Mouse (Mus musculus) heart, postnatal 0 days (tissue): Measurements from ENCODE around the gene 4930432K21Rik. TPM values are rescaled to one million over a fixed set of nuclear protein-coding genes. Genes with fewer than 3 reads are reported as not detected.
A peak's percentile ranks its signal among the peaks of the same experiment; 100 is the strongest.

Experiments
- ATAC-seq: fragments of 200-750 bp; cut with Nextera tagmentation; 2 replicates; pipeline ENCODE4 v1.8.0; 2017; ENCODE audit warnings: low read depth, moderate number of reproducible peaks, moderate library complexity; ENCODE audit not compliant: insufficient read depth
- DNase-seq: peaks from one replicate; pipeline ENCODE4 v3.0.0-alpha.2; 2016; ENCODE audit warnings: low spot score
- H3K27ac ChIP-seq: fragments of 300-500 bp; sonication (generic); 2 replicates; pipeline ENCODE4 v1.5.1; 2014; ENCODE audit warnings: low read depth, mild to moderate bottlenecking
- H3K27me3 ChIP-seq: fragments of 300-500 bp; sonication (generic); 2 replicates; pipeline ENCODE4 v1.6.1; 2014; ENCODE audit warnings: low read length, mixed read lengths; ENCODE audit not compliant: control insufficient read depth, insufficient read depth
- H3K36me3 ChIP-seq: fragments of 300-500 bp; sonication (generic); replicated peaks from 2 replicates; pipeline ENCODE4 v1.6.1; 2014; ENCODE audit warnings: low read length, mixed read lengths; ENCODE audit not compliant: control insufficient read depth, insufficient read depth
- H3K4me1 ChIP-seq: fragments of 300-500 bp; sonication (generic); 2 replicates; pipeline ENCODE4 v1.6.1; 2014; ENCODE audit warnings: antibody characterized with exemption; ENCODE audit not compliant: control insufficient read depth, insufficient read depth
- H3K4me2 ChIP-seq: fragments of 300-500 bp; sonication (generic); 2 replicates; pipeline ENCODE4 v1.6.1; 2014; ENCODE audit warnings: low read depth, mild to moderate bottlenecking, low read length, moderate library complexity
- H3K4me3 ChIP-seq: fragments of 300-500 bp; sonication (generic); 2 replicates; pipeline ENCODE4 v1.5.1; 2014; ENCODE audit warnings: low read depth, low read length
- H3K9ac ChIP-seq: fragments of 300-500 bp; sonication (generic); replicated peaks from 2 replicates; pipeline ENCODE4 v1.6.1; 2014; ENCODE audit warnings: low read depth, low read length, mixed read lengths
- H3K9me3 ChIP-seq: fragments of 300-500 bp; sonication (generic); replicated peaks from 2 replicates; pipeline ENCODE4 v1.6.1; 2016; ENCODE audit warnings: low read length; ENCODE audit not compliant: control insufficient read depth
- CTCF ChIP-seq: IDR thresholded peaks from 2 replicates; pipeline ENCODE4 v1.5.1; 2016; ENCODE audit warnings: antibody characterized with exemption, control low read depth, low read depth
- EP300 ChIP-seq: IDR thresholded peaks from 2 replicates; pipeline ENCODE4 v1.6.1; 2016; ENCODE audit warnings: antibody characterized with exemption, low read depth
- WGBS: fragments of 180-500 bp; shearing (Covaris S2); extraction: QIAGEN DNeasy Blood & Tissue Kit; methylation state at CpG from one replicate; pipeline ENCODE4 v1.1.7; 2014; 5-methylcytosine and 5-hydroxymethylcytosine counted together
- polyA plus RNA-seq: library from polyadenylated mRNA; unstranded; fragments of >200 nt; fragmentation: Nextera tagmentation; extraction: Ambion mirVana; gene quantifications from 2 replicates; pipeline ENCODE4 v1.2.1, GENCODE M21; 2015
- total RNA-seq: library from RNA; depleted of rRNA; stranded (reverse); fragments of >200 nt; gene quantifications from 2 replicates; pipeline ENCODE4 v1.2.3, GENCODE M21; 2014; ENCODE audit warnings: low replicate concordance

4930432K21Rik gene
- total and polyA plus RNA-seq, 2 experiments from 2014 or later: 0.48 TPM; not detected in 1

DNA sequence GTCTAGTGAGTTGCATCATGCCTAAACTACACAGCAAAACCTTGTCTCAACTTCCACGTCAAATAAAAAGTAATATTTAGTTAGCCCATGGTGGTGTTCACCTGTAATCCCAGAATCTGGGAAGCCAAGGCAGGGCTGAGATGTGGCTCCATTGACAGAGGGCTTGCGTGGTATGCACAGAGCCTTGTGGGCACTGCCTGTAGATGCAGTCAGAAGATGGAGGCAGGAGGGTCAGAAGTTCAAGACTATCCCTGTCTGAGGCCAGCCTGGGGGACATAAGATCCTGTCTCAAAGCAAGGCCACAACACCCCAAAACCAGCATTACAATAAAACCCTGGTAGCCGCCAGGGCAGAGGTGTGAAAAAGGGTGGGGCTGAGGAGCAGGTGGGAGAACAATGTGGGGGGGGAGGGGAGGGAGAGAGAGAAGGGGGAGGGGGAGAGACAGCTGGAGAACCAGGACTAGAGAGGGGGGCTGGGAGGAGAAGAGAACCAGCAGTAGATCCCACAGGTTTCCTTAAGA lies 46.5 kb downstream of the 4930432K21Rik start:
- WGBS: 75% methylated on average over 3 of the region's 3 CpGs
- no peak for ATAC-seq
- H3K4me1 ChIP-seq: peaks cover 25% of the 10 kb centered on the region
- H3K36me3 ChIP-seq: no peaks in the 10 kb centered on the region
- no peak for TF ChIP-seq CTCF
- TF ChIP-seq EP300: no peak
- DNase-seq: no peak
- H3K4me2 ChIP-seq: no peak overlapping the region
- H3K9ac ChIP-seq: no peak overlapping the region
- no peaks in the 10 kb centered on the region for H3K9me3 ChIP-seq
- 0 out of 2 replicates have a peak overlapping the region, but pooled peaks have one; percentile 9 for H3K27ac ChIP-seq
- H3K4me3 ChIP-seq: no peak overlapping the region
- no peaks in the 10 kb centered on the region for H3K27me3 ChIP-seq

DNA sequence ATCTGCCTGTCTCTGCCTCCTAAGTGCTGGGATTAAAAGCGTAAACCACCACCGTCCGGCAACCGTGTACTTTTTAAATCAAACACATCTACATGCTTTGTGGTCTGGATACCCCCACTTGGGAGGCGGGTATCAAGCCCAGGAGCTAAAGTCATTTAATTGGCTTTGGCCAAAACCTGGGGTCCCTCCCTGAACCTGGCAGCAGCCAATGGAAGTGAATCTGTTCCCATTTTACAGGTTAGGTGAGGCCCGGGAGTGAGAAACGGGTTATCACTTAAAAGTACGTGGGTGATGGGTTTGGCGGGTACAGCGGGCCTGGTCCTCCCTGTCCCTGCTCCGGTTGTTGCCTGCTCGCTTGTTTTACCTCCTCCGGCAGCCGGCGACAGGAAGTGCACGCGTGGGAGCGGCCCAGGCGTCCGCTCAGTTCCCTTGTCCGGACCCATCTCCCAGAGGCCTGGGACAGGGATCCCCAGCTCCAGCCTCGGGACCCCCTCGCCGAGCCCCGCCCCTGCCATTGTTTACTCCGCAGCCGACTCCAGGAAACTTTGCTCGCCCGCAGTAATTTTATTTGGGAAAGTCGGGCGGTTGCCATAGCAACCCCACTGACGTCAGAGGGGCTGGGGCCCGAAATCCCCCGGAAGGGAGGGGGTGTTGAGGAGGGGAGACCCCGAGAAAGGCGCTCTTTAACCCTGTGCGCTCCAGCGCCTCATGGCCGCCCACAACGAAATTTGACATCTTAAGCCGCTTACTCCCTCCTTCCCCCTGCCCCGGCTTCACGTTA lies 49.5 kb downstream of the 4930432K21Rik start:
- 6% methylated on average over 43 of the region's 43 CpGs for WGBS
- ATAC-seq: peak; percentile 24
- TF ChIP-seq EP300 (peak; percentile 11), CTCF (no peak)
- no peaks in the 10 kb centered on the region for H3K36me3 ChIP-seq
- H3K27me3 ChIP-seq: no peaks in the 10 kb centered on the region
- H3K9me3 ChIP-seq: no peaks in the 10 kb centered on the region
- peak; percentile 81 for DNase-seq
- H3K4me3 ChIP-seq: peak overlapping the region; percentile 35
- peaks cover 29% of the 10 kb centered on the region for H3K4me1 ChIP-seq
- H3K4me2 ChIP-seq: peak overlapping the region; percentile 59
- peak overlapping the region; percentile 99 for H3K27ac ChIP-seq
- H3K9ac ChIP-seq: peak overlapping the region; percentile 34

DNA sequence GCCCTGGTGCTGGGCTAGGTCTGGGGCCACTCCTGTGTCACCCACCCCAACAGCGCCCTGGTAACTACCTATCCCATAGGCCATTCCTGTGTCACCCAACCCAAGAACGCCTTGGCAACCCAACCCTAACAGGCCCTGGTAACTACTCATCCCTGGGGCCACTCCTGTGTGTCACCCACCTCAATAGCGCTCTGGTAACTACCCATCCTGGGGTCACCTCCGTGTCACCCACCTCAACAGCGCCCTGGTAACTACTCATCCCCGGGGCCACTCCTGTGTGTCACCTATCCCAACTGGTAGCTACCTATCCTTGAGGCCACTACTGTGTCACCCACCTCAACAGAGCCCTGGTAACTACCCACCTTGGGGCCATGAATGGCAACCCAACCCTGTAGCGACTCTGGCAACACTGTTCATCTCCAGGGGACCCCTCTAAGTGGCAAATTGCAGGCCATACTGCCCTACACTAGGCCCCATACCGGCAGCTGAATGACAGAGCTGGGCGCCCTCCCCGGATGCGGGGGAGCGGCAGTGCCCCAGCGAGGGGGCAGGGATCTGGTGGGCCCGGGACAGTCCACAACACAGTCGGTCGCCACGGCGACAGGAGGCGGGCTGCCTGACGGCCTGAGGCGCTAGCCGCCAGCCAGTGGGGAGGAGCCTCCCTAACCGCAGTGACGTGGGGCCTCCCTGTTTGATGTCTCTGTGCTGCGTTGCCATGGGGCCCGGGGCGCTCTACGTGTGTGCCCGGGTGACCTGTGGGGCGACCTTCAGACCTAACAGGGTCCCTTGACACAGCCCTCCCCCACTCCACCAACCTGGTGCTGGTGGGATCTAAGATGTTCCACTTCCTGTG lies 50.3 kb downstream of the 4930432K21Rik start:
- TF ChIP-seq EP300 (no peak), CTCF (no peak)
- H3K9me3 ChIP-seq: no peaks in the 10 kb centered on the region
- ATAC-seq: peak; percentile 81
- no peaks in the 10 kb centered on the region for H3K36me3 ChIP-seq
- H3K4me3 ChIP-seq: peak overlapping the region; percentile 35
- 3% methylated on average over 30 of the region's 30 CpGs for WGBS
- peak overlapping the region; percentile 59 for H3K4me2 ChIP-seq
- peak overlapping the region; percentile 34 for H3K9ac ChIP-seq
- peak overlapping the region; percentile 99 for H3K27ac ChIP-seq
- peaks cover 36% of the 10 kb centered on the region for H3K4me1 ChIP-seq
- peak; percentile 97 for DNase-seq
- no peaks in the 10 kb centered on the region for H3K27me3 ChIP-seq

DNA sequence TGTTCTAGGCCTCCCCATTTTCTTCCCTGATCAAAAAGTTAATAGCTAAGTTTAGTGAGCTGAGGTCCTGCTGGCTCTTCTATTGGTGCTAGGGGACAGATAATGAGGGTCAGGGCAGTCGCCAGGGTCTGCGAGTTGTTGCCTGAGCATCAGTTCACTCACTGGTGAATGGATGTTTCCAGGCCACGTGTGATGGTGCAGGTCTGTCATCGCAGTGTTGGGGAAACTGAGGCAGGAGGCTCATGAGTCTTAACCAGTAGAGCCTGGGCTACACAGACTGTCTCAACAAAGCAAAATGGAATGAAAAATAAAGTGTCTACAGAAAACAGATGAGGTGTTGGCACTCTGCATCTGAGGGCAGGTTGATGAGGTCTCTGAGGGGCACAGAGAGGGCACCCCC lies 51.0 kb downstream of the 4930432K21Rik start:
- peaks cover 36% of the 10 kb centered on the region for H3K4me1 ChIP-seq
- no peak overlapping the region for H3K4me3 ChIP-seq

DNA sequence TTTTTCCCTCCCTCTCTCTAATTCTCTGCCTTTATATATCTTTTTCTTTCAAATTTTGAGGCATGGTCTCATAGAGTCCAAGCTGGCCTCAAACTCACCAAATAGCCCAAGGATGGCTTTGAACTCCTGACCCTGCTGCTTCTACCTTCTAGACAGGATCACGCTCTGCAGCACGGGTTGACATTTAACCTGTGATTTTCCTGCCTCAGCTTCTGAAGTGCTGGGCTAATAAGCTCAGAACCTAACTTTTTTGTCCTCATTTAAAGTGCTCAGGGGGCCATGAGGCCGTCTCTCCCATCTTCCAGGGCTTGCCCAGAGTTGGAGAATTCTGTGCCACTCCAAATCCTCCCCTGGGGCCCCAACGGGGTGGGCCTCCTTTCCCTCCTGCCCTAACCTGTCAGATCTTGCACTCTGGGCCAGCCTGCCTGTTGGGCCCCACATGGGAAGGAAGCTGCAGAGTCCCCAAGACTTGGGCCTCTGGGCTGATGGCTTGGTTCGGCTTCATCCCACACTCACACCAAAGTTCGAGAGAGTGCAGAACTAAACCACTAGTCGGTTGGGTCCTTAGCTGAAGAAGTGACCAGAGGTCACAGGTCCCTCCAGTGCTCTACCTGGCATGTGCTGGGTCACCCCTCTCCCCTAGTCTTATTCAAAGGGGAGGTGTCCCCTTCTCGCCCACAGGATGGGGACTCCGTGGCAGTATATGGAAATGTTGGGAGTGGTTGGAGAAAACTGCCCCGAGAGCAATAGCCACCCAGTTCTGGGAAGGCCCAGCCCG lies 51.7 kb downstream of the 4930432K21Rik start:
- ATAC-seq (no peak), DNase-seq (no peak)
- no peaks in the 10 kb centered on the region for H3K27me3 ChIP-seq
- H3K4me2 ChIP-seq: no peak overlapping the region
- no peak overlapping the region for H3K9ac ChIP-seq
- no peaks in the 10 kb centered on the region for H3K36me3 ChIP-seq
- WGBS: 57% methylated on average over 11 of the region's 11 CpGs
- no peak overlapping the region for H3K4me3 ChIP-seq
- peak overlapping the region; percentile 99 for H3K27ac ChIP-seq
- TF ChIP-seq CTCF: no peak
- no peak for TF ChIP-seq EP300
- peaks cover 36% of the 10 kb centered on the region for H3K4me1 ChIP-seq
- H3K9me3 ChIP-seq: no peaks in the 10 kb centered on the region

More for the DNA sequence above, 51.0 kb downstream of the 4930432K21Rik start:
- WGBS: 36% methylated on average over 4 of the region's 4 CpGs
- DNase-seq (no peak), ATAC-seq (no peak)
- H3K9me3 ChIP-seq: no peaks in the 10 kb centered on the region
- TF ChIP-seq EP300: no peak
- H3K27ac ChIP-seq: peak overlapping the region; percentile 99
- H3K9ac ChIP-seq: 0 out of 2 replicates have a peak overlapping the region, but pooled peaks have one; percentile 22
- H3K27me3 ChIP-seq: no peaks in the 10 kb centered on the region
- peak overlapping the region; percentile 59 for H3K4me2 ChIP-seq
- no peaks in the 10 kb centered on the region for H3K36me3 ChIP-seq
